Mouse (Mus musculus) megakaryocyte, embryonic 14.5 days (primary cell): ENCODE measurements at regions not wholly inside any gene's neighbourhood (a gene's known extent, or its start where the extent isn't known, plus 50 kb on each side); places are given as distances from the start of the nearest gene placed in this dataset.

Experiments
- H3K27me3 ChIP-seq: replicated peaks from 2 replicates; pipeline ENCODE3; 2012; ENCODE audit warnings: inconsistent platforms
- H3K36me3 ChIP-seq: replicated peaks from 2 replicates; pipeline ENCODE3; 2012; ENCODE audit warnings: low read length, inconsistent platforms, mixed read lengths
- H3K4me1 ChIP-seq: 2 replicates; pipeline ENCODE4 v1.6.1; 2012; ENCODE audit warnings: inconsistent platforms
- H3K4me3 ChIP-seq: replicated peaks from 2 replicates; pipeline ENCODE3; 2012; ENCODE audit warnings: moderate library complexity, mild to moderate bottlenecking, inconsistent platforms
- H3K9me3 ChIP-seq: 2 replicates; pipeline ENCODE4 v1.6.1; 2012; ENCODE audit warnings: inconsistent platforms
- FLI1 ChIP-seq: IDR thresholded peaks from 2 replicates; pipeline ENCODE4 v1.6.1; 2012; ENCODE audit warnings: low read length, inconsistent platforms, mixed read lengths
- GATA1 ChIP-seq: IDR thresholded peaks from 3 replicates; pipeline ENCODE4 v1.6.1; 2012; ENCODE audit warnings: mixed read lengths, low read length, inconsistent platforms, borderline replicate concordance

DNA sequence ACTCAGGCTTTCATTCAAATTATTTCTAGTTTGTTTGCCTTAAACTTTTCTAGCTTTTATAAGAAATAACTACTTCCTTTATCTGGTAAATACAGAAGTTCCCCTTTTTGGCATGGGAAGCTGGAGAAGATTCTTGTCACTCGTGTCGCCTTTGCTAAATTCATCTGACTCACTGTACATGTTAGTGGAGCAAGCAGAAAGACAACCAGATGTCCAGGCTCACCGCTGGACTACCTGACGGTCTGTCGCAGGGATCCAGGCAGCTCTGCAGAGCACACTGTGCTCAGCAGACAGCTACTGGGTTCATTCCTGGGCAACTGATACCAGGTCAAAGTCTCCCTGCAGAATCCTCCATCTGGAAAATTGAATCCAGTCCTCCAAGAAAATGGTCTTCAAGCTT, 85.0 kb upstream of the Mtap start:
- H3K36me3 ChIP-seq = no peaks in the 10 kb centered on the region
- H3K9me3 ChIP-seq = no peaks in the 10 kb centered on the region
- TF ChIP-seq GATA1 = no peak
- no peak for TF ChIP-seq FLI1
- peak overlapping the region; percentile 70 for H3K4me3 ChIP-seq
- H3K27me3 ChIP-seq = no peaks in the 10 kb centered on the region
- peaks cover 55% of the 10 kb centered on the region for H3K4me1 ChIP-seq

GRCm38 (mm10) chr4:89050551-89051199, 86.2 kb upstream of the Mtap start:
- H3K4me3 ChIP-seq = no peak overlapping the region
- no peaks in the 10 kb centered on the region for H3K9me3 ChIP-seq
- TF ChIP-seq FLI1 (no peak), GATA1 (no peak)
- peaks cover 57% of the 10 kb centered on the region for H3K4me1 ChIP-seq
- no peaks in the 10 kb centered on the region for H3K36me3 ChIP-seq
- no peaks in the 10 kb centered on the region for H3K27me3 ChIP-seq

DNA sequence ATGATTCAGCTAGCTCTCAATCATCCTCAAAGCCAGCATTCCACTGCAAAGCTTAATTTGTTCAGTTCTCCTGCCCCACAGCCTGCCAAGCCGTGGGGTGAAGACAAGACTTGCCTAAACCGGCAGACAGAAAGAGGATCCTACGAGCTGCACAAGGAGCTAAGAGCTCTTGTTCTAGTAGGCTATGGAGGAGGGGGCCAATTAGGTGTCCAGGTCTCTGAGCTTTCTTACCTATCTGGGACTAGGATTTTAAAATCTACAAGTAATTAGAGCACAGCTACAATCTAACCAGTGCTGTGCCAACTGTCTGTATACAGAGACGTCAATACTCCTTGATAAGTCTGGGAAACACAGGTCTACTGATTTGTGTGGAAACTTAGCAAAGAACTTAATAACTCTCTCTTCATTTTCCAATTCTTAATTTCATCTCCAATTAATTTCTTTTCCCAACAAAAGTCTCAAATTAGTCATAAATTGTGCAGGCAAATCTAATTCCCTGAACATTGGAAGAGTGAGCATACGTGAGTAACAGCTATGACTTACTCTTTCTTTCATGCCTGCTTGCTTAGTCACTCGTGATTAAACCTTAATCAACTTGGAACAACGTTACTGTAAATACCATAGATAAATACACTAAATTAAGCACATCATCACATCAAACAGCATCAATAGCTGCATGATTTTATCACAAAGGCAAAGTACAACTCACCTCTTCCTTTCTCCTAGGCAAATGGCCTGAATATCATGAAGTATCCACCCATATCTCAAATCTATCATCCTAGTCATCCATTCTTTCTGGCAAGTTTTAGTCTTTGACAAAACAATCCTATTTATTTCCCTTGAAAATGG, 87.1 kb upstream of the Mtap start:
- H3K9me3 ChIP-seq = no peaks in the 10 kb centered on the region
- H3K4me3 ChIP-seq = no peak overlapping the region
- H3K27me3 ChIP-seq = no peaks in the 10 kb centered on the region
- H3K4me1 ChIP-seq = peaks cover 61% of the 10 kb centered on the region
- H3K36me3 ChIP-seq = no peaks in the 10 kb centered on the region
- no peak for TF ChIP-seq GATA1
- no peak for TF ChIP-seq FLI1

DNA sequence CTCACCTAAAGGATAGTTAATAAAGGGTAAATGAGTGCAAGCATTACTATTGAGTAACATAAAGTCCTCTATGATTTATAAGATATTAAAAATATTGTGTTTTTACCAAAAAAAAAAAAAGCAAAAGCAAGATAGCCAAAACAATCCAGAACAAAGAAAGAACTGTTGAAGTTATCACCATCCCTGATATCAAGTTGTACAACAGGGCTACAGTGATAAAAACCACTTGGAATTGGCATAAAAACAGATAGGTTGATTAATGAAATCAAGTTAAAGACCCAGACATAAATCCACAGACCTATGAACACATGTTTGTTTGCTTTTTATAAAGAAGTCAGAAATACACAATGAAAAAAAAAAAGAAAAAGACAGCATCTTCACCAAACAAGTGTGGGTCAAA, 92.4 kb upstream of the Mtap start:
- Histone ChIP-seq H3K4me3 (no peak overlapping the region), H3K36me3 (no peaks in the 10 kb centered on the region), H3K9me3 (no peaks in the 10 kb centered on the region), H3K4me1 (peaks cover 82% of the 10 kb centered on the region), H3K27me3 (no peaks in the 10 kb centered on the region)
- TF ChIP-seq GATA1 (no peak), FLI1 (no peak)

GRCm38 (mm10) chr4:89043982-89044381, 92.9 kb upstream of the Mtap start:
- H3K36me3 ChIP-seq = no peaks in the 10 kb centered on the region
- H3K27me3 ChIP-seq = no peaks in the 10 kb centered on the region
- no peaks in the 10 kb centered on the region for H3K9me3 ChIP-seq
- H3K4me3 ChIP-seq = no peak overlapping the region
- no peak; the same call in 1 of the 2 replicates for TF ChIP-seq FLI1
- TF ChIP-seq GATA1 = peak; percentile 90; the same call in 2 of the 3 replicates
- H3K4me1 ChIP-seq = peaks cover 83% of the 10 kb centered on the region

GRCm38 (mm10) chr4:89040856-89041255, 96.1 kb upstream of the Mtap start:
- H3K27me3 ChIP-seq = no peaks in the 10 kb centered on the region
- H3K4me3 ChIP-seq = no peak overlapping the region
- H3K4me1 ChIP-seq = peaks cover 85% of the 10 kb centered on the region
- no peaks in the 10 kb centered on the region for H3K36me3 ChIP-seq
- TF ChIP-seq FLI1 (no peak), GATA1 (no peak)
- no peaks in the 10 kb centered on the region for H3K9me3 ChIP-seq

GRCm38 (mm10) chr4:89038906-89039305, 98.0 kb upstream of the Mtap start:
- TF ChIP-seq FLI1 = no peak
- TF ChIP-seq GATA1 = no peak
- H3K4me1 ChIP-seq = peaks cover 86% of the 10 kb centered on the region

GRCm38 (mm10) chr4:89038135-89038534, 98.8 kb upstream of the Mtap start:
- Histone ChIP-seq H3K4me1 (peaks cover 86% of the 10 kb centered on the region), H3K27me3 (no peaks in the 10 kb centered on the region), H3K4me3 (peak overlapping the region; percentile 42), H3K36me3 (no peaks in the 10 kb centered on the region), H3K9me3 (no peaks in the 10 kb centered on the region)
- no peak; the same call in 2 of the 3 replicates for TF ChIP-seq GATA1
- TF ChIP-seq FLI1 = no peak

More at GRCm38 (mm10) chr4:89038906-89039305, 98.0 kb upstream of the Mtap start:
- no peaks in the 10 kb centered on the region for H3K36me3 ChIP-seq
- H3K9me3 ChIP-seq = no peaks in the 10 kb centered on the region
- H3K27me3 ChIP-seq = no peaks in the 10 kb centered on the region
- peak overlapping the region; percentile 14 for H3K4me3 ChIP-seq

- H3K27me3 ChIP-seq = no peaks in the 10 kb centered on the region
- H3K4me3 ChIP-seq = no peak overlapping the region
- H3K36me3 ChIP-seq = no peaks in the 10 kb centered on the region
- no peaks in the 10 kb centered on the region for H3K9me3 ChIP-seq
- peaks cover 61% of the 10 kb centered on the region for H3K4me1 ChIP-seq
- TF ChIP-seq GATA1 (no peak), FLI1 (no peak)
These were observed 102.1 kb upstream of the Mtap start for GRCm38 (mm10) chr4:89034822-89035221.

DNA sequence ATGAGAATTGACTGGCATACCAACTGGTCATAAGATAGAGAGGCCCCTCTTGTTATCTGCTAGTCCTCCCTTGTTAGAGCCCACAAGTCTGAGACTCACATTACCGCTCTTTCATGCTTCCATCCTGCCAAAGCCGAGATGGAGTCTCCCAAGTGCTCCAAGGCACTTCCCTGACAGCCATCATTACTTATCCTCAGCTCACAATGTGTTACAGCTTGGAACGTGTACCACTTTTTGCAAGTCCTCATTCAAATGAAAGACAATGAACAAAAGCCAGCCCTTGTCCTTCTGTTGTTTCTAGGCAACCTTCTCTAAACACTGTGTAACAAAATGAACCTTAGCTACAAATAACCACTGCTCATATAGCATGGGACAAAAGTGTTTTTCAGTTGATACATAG, 102.6 kb upstream of the Mtap start:
- TF ChIP-seq GATA1 (no peak), FLI1 (no peak)
- Histone ChIP-seq H3K4me1 (peaks cover 57% of the 10 kb centered on the region), H3K9me3 (no peaks in the 10 kb centered on the region), H3K27me3 (no peaks in the 10 kb centered on the region), H3K4me3 (no peak overlapping the region), H3K36me3 (no peaks in the 10 kb centered on the region)
